Mouse (Mus musculus) CH12.LX (cell line): ENCODE data around the gene Gm4969. TPM values are rescaled to one million over a fixed set of nuclear protein-coding genes. Genes with fewer than 3 reads are reported as not detected.

ENCODE experiments used
- DNase-seq: peaks from one replicate; pipeline ENCODE4 v3.0.0-alpha.2; 2013; ENCODE audit errors: extremely low read depth
- H3K27ac ChIP-seq: 2 replicates; pipeline ENCODE4 v1.5.1; 2012; ENCODE audit warnings: low read depth, mild to moderate bottlenecking, control low read depth, moderate library complexity; ENCODE audit not compliant: insufficient read depth
- H3K27me3 ChIP-seq: replicated peaks from 2 replicates; pipeline ENCODE3; 2012; ENCODE audit warnings: inconsistent platforms
- H3K36me3 ChIP-seq, 2 experiments: replicated peaks in 1 of 2; 2 replicates each; pipeline versions ENCODE3 to v1.6.1; 2012; ENCODE audit warnings: inconsistent platforms in 1 of 2, low read length in 1 of 2, mild to moderate bottlenecking in 1 of 2, mixed read lengths in 1 of 2, moderate library complexity in 1 of 2; ENCODE audit not compliant: control insufficient read depth in 1 of 2, insufficient read depth in 1 of 2
- H3K4me1 ChIP-seq, 2 experiments: 2 replicates each; pipeline ENCODE4 v1.6.1; 2012; ENCODE audit warnings: inconsistent platforms in 1 of 2, moderate library complexity in 1 of 2; ENCODE audit not compliant: insufficient read depth in 2 of 2, control insufficient read depth in 1 of 2
- H3K4me2 ChIP-seq: 2 replicates; pipeline ENCODE4 v1.6.1; 2012; ENCODE audit warnings: low read depth, mild to moderate bottlenecking, control low read depth; ENCODE audit not compliant: poor library complexity, insufficient read depth, severe bottlenecking
- H3K4me3 ChIP-seq, 3 experiments: fragments of 150-350 bp in 1 of 3; sonication (generic) in 1 of 3; replicated peaks in 1 of 3; 2 replicates each; pipeline versions ENCODE3 to v1.5.1; 2011 to 2012; ENCODE audit warnings: low read depth in 2 of 3, low read length in 2 of 3, mild to moderate bottlenecking in 2 of 3, moderate library complexity in 2 of 3, control low read depth in 1 of 3, improper control_type of control experiment in 1 of 3, inconsistent platforms in 1 of 3, mixed read lengths in 1 of 3; ENCODE audit not compliant: poor library complexity in 1 of 3
- H3K79me2 ChIP-seq: replicated peaks from 2 replicates; pipeline ENCODE4 v1.6.1; 2012; ENCODE audit warnings: mild to moderate bottlenecking, moderate library complexity; ENCODE audit not compliant: control insufficient read depth, poor library complexity, insufficient read depth, severe bottlenecking; ENCODE audit errors: extremely low read depth
- H3K9ac ChIP-seq: 2 replicates; pipeline ENCODE4 v1.6.1; 2012; ENCODE audit warnings: low read depth, mild to moderate bottlenecking, control low read depth, moderate library complexity; ENCODE audit not compliant: insufficient read depth
- H3K9me3 ChIP-seq: replicated peaks from 2 replicates; pipeline ENCODE3; 2012; ENCODE audit warnings: low read length, inconsistent platforms, mixed read lengths
- ELF1 ChIP-seq: IDR thresholded peaks from 2 replicates; pipeline ENCODE4 v1.6.1; 2014; ENCODE audit warnings: low read depth, mild to moderate bottlenecking, inconsistent platforms, low read length, improper control_type of control experiment
- EP300 ChIP-seq: IDR thresholded peaks from 2 replicates; pipeline ENCODE4 v1.6.1; 2011; ENCODE audit warnings: low read length, improper control_type of control experiment
- GABPA ChIP-seq: IDR thresholded peaks from 2 replicates; pipeline ENCODE4 v1.6.1; 2012; ENCODE audit warnings: low read depth, low read length, improper control_type of control experiment, inconsistent platforms; ENCODE audit not compliant: insufficient replicate concordance
- IRF4 ChIP-seq: IDR thresholded peaks from 2 replicates; pipeline ENCODE4 v1.6.1; 2014; ENCODE audit warnings: low read depth, mild to moderate bottlenecking, inconsistent platforms, low read length, improper control_type of control experiment
- KAT2A ChIP-seq: IDR thresholded peaks from 2 replicates; pipeline ENCODE4 v1.6.1; 2012; ENCODE audit warnings: low read length, improper control_type of control experiment, inconsistent platforms; ENCODE audit not compliant: insufficient replicate concordance
- MYC ChIP-seq: IDR thresholded peaks from 2 replicates; pipeline ENCODE4 v1.6.1; 2011; ENCODE audit warnings: low read depth, mild to moderate bottlenecking, improper control_type of control experiment, low read length
- RAD21 ChIP-seq: IDR thresholded peaks from 2 replicates; pipeline ENCODE4 v1.6.1; 2011; ENCODE audit warnings: low read depth, mild to moderate bottlenecking, low read length, improper control_type of control experiment, moderate library complexity
- SIN3A ChIP-seq: IDR thresholded peaks from 2 replicates; pipeline ENCODE4 v1.6.1; 2012; ENCODE audit warnings: low read length, improper control_type of control experiment, inconsistent platforms
- UBTF ChIP-seq: IDR thresholded peaks from 2 replicates; pipeline ENCODE4 v1.6.1; 2012; ENCODE audit warnings: low read depth, mild to moderate bottlenecking, inconsistent platforms, low read length, improper control_type of control experiment, moderate library complexity
- USF2 ChIP-seq: conservative IDR thresholded peaks from 2 replicates; pipeline ENCODE4 v1.6.1; 2011; ENCODE audit warnings: low read depth, low read length, improper control_type of control experiment
- ZMIZ1 ChIP-seq: IDR thresholded peaks from 2 replicates; pipeline ENCODE4 v1.6.1; 2012; ENCODE audit warnings: low read depth, mild to moderate bottlenecking, inconsistent platforms, low read length, improper control_type of control experiment
- dilution Hi-C: fragments of 300-500 bp; cut with MboI; formaldehyde crosslinking; loops from 2 replicates; pipeline ENCODE4 v1.14.3; 2020; ENCODE audit warnings: low sequenced_read_pairs; ENCODE audit not compliant: extremely low pct_unique_long_range_greater_than_20kb, extremely low pct_ligation_motif_present
- in situ Hi-C: fragments of 300-500 bp; cut with MboI; formaldehyde crosslinking; loops from 3 replicates; pipeline ENCODE4 v1.14.3; 2019; ENCODE audit warnings: low sequenced_read_pairs, low pct_ligation_motif_present, low pct_unique_long_range_greater_than_20kb, mixed read lengths
- polyA plus RNA-seq: library from polyadenylated mRNA; unstranded; fragments of >175 nt; gene quantifications from 2 replicates; pipeline ENCODE4 v1.2.1, GENCODE M21; 2012; ENCODE audit warnings: low read depth; ENCODE audit not compliant: insufficient read length
- total RNA-seq, 2 experiments: library from RNA; depleted of rRNA; stranded (reverse); fragments of 300-350 nt in 1 of 2; fragments of >200 nt in 1 of 2; gene quantifications; 2 replicates each; pipeline ENCODE4 v1.2.3; 2012 to 2014

The Gm4969 gene
- total and polyA plus RNA-seq, 3 experiments, result not detected

GRCm38 (mm10) chr7:19076586-19076991, 41.6 kb downstream of the Gm4969 start:
- dilution Hi-C loops (no loop called here), in situ Hi-C loops (no loop called here)
- Histone ChIP-seq H3K4me2 (no peak overlapping the region), H3K27me3 (peaks cover 74% of the 10 kb centered on the region), H3K9me3 (peaks cover 39% of the 10 kb centered on the region), H3K4me1 (peaks cover 18 to 32% of the 10 kb centered on the region in 2 experiments), H3K36me3 (no peaks in the 10 kb centered on the region), H3K79me2 (no peaks in the 10 kb centered on the region), H3K4me3 (no peak overlapping the region), H3K27ac (no peak overlapping the region), H3K9ac (no peak overlapping the region)
- DNase-seq, result no peak
- TF ChIP-seq GABPA (no peak), SIN3A (no peak)

- Histone ChIP-seq H3K4me1 (peaks cover 18 to 26% of the 10 kb centered on the region in 2 experiments), H3K27ac (no peak within 1 kb of the TSS), H3K27me3 (peaks cover 68% of the 10 kb centered on the region), H3K4me3 (no peak within 1 kb of the TSS), H3K4me2 (no peak within 1 kb of the TSS), H3K79me2 (no peaks in the 10 kb centered on the region), H3K9me3 (peaks cover 39% of the 10 kb centered on the region), H3K9ac (no peak within 1 kb of the TSS), H3K36me3 (no peaks in the 10 kb centered on the region)
- in situ Hi-C loops (no loop called here), dilution Hi-C loops (no loop called here)
- no peak for TF ChIP-seq MYC
- no peak for TF ChIP-seq EP300
- no peak for TF ChIP-seq KAT2A
- no peak for DNase-seq
Measured at GRCm38 (mm10) chr7:19075723-19076585, 42.2 kb downstream of the Gm4969 start, which contains the start of gene Dmwd. Gene Dmwd, plus strand, starts transcription at chr7:19076227.

GRCm38 (mm10) chr7:19075231-19075630, 42.9 kb downstream of the Gm4969 start:
- in situ Hi-C loops (no loop called here), dilution Hi-C loops (no loop called here)
- Histone ChIP-seq H3K79me2 (no peaks in the 10 kb centered on the region), H3K36me3 (no peaks in the 10 kb centered on the region), H3K27me3 (peaks cover 60% of the 10 kb centered on the region), H3K4me2 (no peak overlapping the region), H3K27ac (no peak overlapping the region), H3K4me3 (no peak overlapping the region), H3K4me1 (peaks cover 18 to 26% of the 10 kb centered on the region in 2 experiments), H3K9me3 (peaks cover 39% of the 10 kb centered on the region), H3K9ac (no peak overlapping the region)
- DNase-seq, result no peak
- TF ChIP-seq UBTF (no peak), USF2 (no peak), RAD21 (no peak), ELF1 (no peak), ZMIZ1 (no peak), IRF4 (no peak)
